Mouse (Mus musculus) spleen, postnatal 0 days (tissue): ENCODE data around the gene Plek2. TPM values are rescaled to one million over a fixed set of nuclear protein-coding genes. Genes with fewer than 3 reads are reported as not detected.

Experiments
- polyA plus RNA-seq: library from polyadenylated mRNA; unstranded; fragments of >200 nt; fragmentation: Nextera tagmentation; extraction: Ambion mirVana; gene quantifications from 2 replicates; pipeline ENCODE4 v1.2.1, GENCODE M21; 2015

The Plek2 gene
- 17.9 and 37.0 TPM in 2 replicates for polyA plus RNA-seq

DNA sequence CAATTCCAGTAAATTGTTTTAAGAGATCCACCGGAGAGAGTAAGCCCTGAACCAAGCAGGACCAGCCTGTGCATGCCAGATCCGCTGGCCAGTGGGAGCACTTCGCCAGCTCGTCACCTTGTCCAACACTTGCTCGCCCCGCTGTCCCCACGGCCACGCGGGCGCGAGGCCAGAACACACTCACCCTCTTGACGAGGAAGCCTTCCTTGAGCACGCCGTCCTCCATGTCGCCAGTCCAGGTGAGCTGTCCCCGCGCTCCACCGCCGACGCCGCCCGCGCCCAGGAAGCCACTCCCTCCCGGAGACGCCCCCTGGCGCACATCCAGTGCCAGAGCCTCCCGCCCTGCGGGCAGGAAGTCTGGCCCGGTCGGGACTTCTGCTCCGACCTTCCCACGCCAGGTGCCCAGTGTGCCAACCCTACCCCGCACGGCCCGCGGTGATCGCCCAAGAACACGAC lies at the start of gene Plek2:
Gene Plek2, minus strand, starts transcription at position 258 of the 456 bp plus-strand sequence.

GRCm38 (mm10) chr12:78861496-78862253 lies 45.1 kb downstream of the Plek2 start, which contains the start of the genes Atp6v1d and Eif2s1:
TSS of gene Atp6v1d (minus strand) at chr12:78861638.
TSS of gene Eif2s1 (plus strand) at chr12:78861819.

Other genes with a start within 250 kb of the Plek2 start
- not detected in 2 replicates for gene Fam71d, start 215.4 kb downstream of the Plek2 start, polyA plus RNA-seq
- gene Mpp5, start 158.1 kb downstream of the Plek2 start, polyA plus RNA-seq: 8.5 and 9.3 TPM in 2 replicates
- gene Atp6v1d, start 45.3 kb downstream of the Plek2 start, polyA plus RNA-seq: 45.9 and 48.7 TPM in 2 replicates
- gene Eif2s1, start 45.1 kb downstream of the Plek2 start, polyA plus RNA-seq: 136 and 152 TPM in 2 replicates
- gene Tmem229b, start 100.7 kb upstream of the Plek2 start, polyA plus RNA-seq: 6.0 and 8.1 TPM in 2 replicates
- 0.16 and 0.43 TPM in 2 replicates for gene Plekhh1, start 122.2 kb upstream of the Plek2 start, polyA plus RNA-seq
- gene Pigh, start 182.7 kb upstream of the Plek2 start, polyA plus RNA-seq: 7.8 and 10.9 TPM in 2 replicates
- gene Arg2, start 223.8 kb upstream of the Plek2 start, polyA plus RNA-seq: 3.5 and 4.5 TPM in 2 replicates